Mouse (Mus musculus) CH12.LX (cell line): ENCODE data around the gene Emx2. TPM values are rescaled to one million over a fixed set of nuclear protein-coding genes. Genes with fewer than 3 reads are reported as not detected.

Source experiments
- DNase-seq: peaks from one replicate; pipeline ENCODE4 v3.0.0-alpha.2; 2013; ENCODE audit errors: extremely low read depth
- H3K27ac ChIP-seq: 2 replicates; pipeline ENCODE4 v1.5.1; 2012; ENCODE audit warnings: low read depth, mild to moderate bottlenecking, control low read depth, moderate library complexity; ENCODE audit not compliant: insufficient read depth
- H3K27me3 ChIP-seq: replicated peaks from 2 replicates; pipeline ENCODE3; 2012; ENCODE audit warnings: inconsistent platforms
- H3K36me3 ChIP-seq, 2 experiments: replicated peaks in 1 of 2; 2 replicates each; pipeline versions ENCODE3 to v1.6.1; 2012; ENCODE audit warnings: inconsistent platforms in 1 of 2, low read length in 1 of 2, mild to moderate bottlenecking in 1 of 2, mixed read lengths in 1 of 2, moderate library complexity in 1 of 2; ENCODE audit not compliant: control insufficient read depth in 1 of 2, insufficient read depth in 1 of 2
- H3K4me1 ChIP-seq, 2 experiments: 2 replicates each; pipeline ENCODE4 v1.6.1; 2012; ENCODE audit warnings: inconsistent platforms in 1 of 2, moderate library complexity in 1 of 2; ENCODE audit not compliant: insufficient read depth in 2 of 2, control insufficient read depth in 1 of 2
- H3K4me2 ChIP-seq: 2 replicates; pipeline ENCODE4 v1.6.1; 2012; ENCODE audit warnings: low read depth, mild to moderate bottlenecking, control low read depth; ENCODE audit not compliant: poor library complexity, insufficient read depth, severe bottlenecking
- H3K4me3 ChIP-seq, 3 experiments: fragments of 150-350 bp in 1 of 3; sonication (generic) in 1 of 3; replicated peaks in 1 of 3; 2 replicates each; pipeline versions ENCODE3 to v1.5.1; 2011 to 2012; ENCODE audit warnings: low read depth in 2 of 3, low read length in 2 of 3, mild to moderate bottlenecking in 2 of 3, moderate library complexity in 2 of 3, control low read depth in 1 of 3, improper control_type of control experiment in 1 of 3, inconsistent platforms in 1 of 3, mixed read lengths in 1 of 3; ENCODE audit not compliant: poor library complexity in 1 of 3
- H3K79me2 ChIP-seq: replicated peaks from 2 replicates; pipeline ENCODE4 v1.6.1; 2012; ENCODE audit warnings: mild to moderate bottlenecking, moderate library complexity; ENCODE audit not compliant: control insufficient read depth, poor library complexity, insufficient read depth, severe bottlenecking; ENCODE audit errors: extremely low read depth
- H3K9ac ChIP-seq: 2 replicates; pipeline ENCODE4 v1.6.1; 2012; ENCODE audit warnings: low read depth, mild to moderate bottlenecking, control low read depth, moderate library complexity; ENCODE audit not compliant: insufficient read depth
- H3K9me3 ChIP-seq: replicated peaks from 2 replicates; pipeline ENCODE3; 2012; ENCODE audit warnings: low read length, inconsistent platforms, mixed read lengths
- CHD1 ChIP-seq: IDR thresholded peaks from 2 replicates; pipeline ENCODE4 v1.6.1; 2012; ENCODE audit warnings: low read depth, low read length, improper control_type of control experiment, inconsistent platforms
- CHD2 ChIP-seq: IDR thresholded peaks from 2 replicates; pipeline ENCODE4 v1.6.1; 2011; ENCODE audit warnings: low read length, improper control_type of control experiment
- CTCF ChIP-seq, 2 experiments: IDR thresholded peaks in 1 of 2; conservative IDR thresholded peaks in 1 of 2; 2 replicates each; pipeline ENCODE4 v1.5.1; 2011 to 2012; ENCODE audit warnings: low read depth in 2 of 2, low read length in 2 of 2, improper control_type of control experiment in 1 of 2, inconsistent platforms in 1 of 2, mild to moderate bottlenecking in 1 of 2, moderate library complexity in 1 of 2
- ELF1 ChIP-seq: IDR thresholded peaks from 2 replicates; pipeline ENCODE4 v1.6.1; 2014; ENCODE audit warnings: low read depth, mild to moderate bottlenecking, inconsistent platforms, low read length, improper control_type of control experiment
- EP300 ChIP-seq: IDR thresholded peaks from 2 replicates; pipeline ENCODE4 v1.6.1; 2011; ENCODE audit warnings: low read length, improper control_type of control experiment
- ETS1 ChIP-seq: conservative IDR thresholded peaks from 2 replicates; pipeline ENCODE4 v1.6.1; 2012; ENCODE audit warnings: low read depth, mild to moderate bottlenecking, inconsistent platforms, low read length, improper control_type of control experiment, moderate library complexity
- GABPA ChIP-seq: IDR thresholded peaks from 2 replicates; pipeline ENCODE4 v1.6.1; 2012; ENCODE audit warnings: low read depth, low read length, improper control_type of control experiment, inconsistent platforms; ENCODE audit not compliant: insufficient replicate concordance
- JUN ChIP-seq: IDR thresholded peaks from 2 replicates; pipeline ENCODE4 v1.6.1; 2011; ENCODE audit warnings: low read depth, mild to moderate bottlenecking, low read length, improper control_type of control experiment, moderate library complexity; ENCODE audit not compliant: insufficient read depth
- MAFK ChIP-seq: IDR thresholded peaks from 2 replicates; pipeline ENCODE4 v1.6.1; 2011; ENCODE audit warnings: low read length, improper control_type of control experiment; ENCODE audit not compliant: insufficient replicate concordance
- MAX ChIP-seq: IDR thresholded peaks from 2 replicates; pipeline ENCODE4 v1.6.1; 2011; ENCODE audit warnings: low read length, improper control_type of control experiment
- MXI1 ChIP-seq: IDR thresholded peaks from 2 replicates; pipeline ENCODE4 v1.6.1; 2011; ENCODE audit warnings: mild to moderate bottlenecking, low read depth, low read length, improper control_type of control experiment
- MYC ChIP-seq: IDR thresholded peaks from 2 replicates; pipeline ENCODE4 v1.6.1; 2011; ENCODE audit warnings: low read depth, mild to moderate bottlenecking, improper control_type of control experiment, low read length
- NRF1 ChIP-seq: IDR thresholded peaks from 2 replicates; pipeline ENCODE4 v1.6.1; 2014; ENCODE audit warnings: low read depth, mild to moderate bottlenecking, inconsistent platforms, low read length, improper control_type of control experiment, moderate library complexity
- POLR2AphosphoS2 ChIP-seq: IDR thresholded peaks from 2 replicates; pipeline ENCODE4 v1.6.1; 2011; ENCODE audit warnings: low read depth, low read length, improper control_type of control experiment
- RAD21 ChIP-seq: IDR thresholded peaks from 2 replicates; pipeline ENCODE4 v1.6.1; 2011; ENCODE audit warnings: low read depth, mild to moderate bottlenecking, low read length, improper control_type of control experiment, moderate library complexity
- SIN3A ChIP-seq: IDR thresholded peaks from 2 replicates; pipeline ENCODE4 v1.6.1; 2012; ENCODE audit warnings: low read length, improper control_type of control experiment, inconsistent platforms
- UBTF ChIP-seq: IDR thresholded peaks from 2 replicates; pipeline ENCODE4 v1.6.1; 2012; ENCODE audit warnings: low read depth, mild to moderate bottlenecking, inconsistent platforms, low read length, improper control_type of control experiment, moderate library complexity
- USF2 ChIP-seq: conservative IDR thresholded peaks from 2 replicates; pipeline ENCODE4 v1.6.1; 2011; ENCODE audit warnings: low read depth, low read length, improper control_type of control experiment
- ZKSCAN1 ChIP-seq: IDR thresholded peaks from 2 replicates; pipeline ENCODE4 v1.6.1; 2012; ENCODE audit warnings: low read depth, inconsistent platforms, low read length, improper control_type of control experiment, borderline replicate concordance
- dilution Hi-C: fragments of 300-500 bp; cut with MboI; formaldehyde crosslinking; loops from 2 replicates; pipeline ENCODE4 v1.14.3; 2020; ENCODE audit warnings: low sequenced_read_pairs; ENCODE audit not compliant: extremely low pct_unique_long_range_greater_than_20kb, extremely low pct_ligation_motif_present
- in situ Hi-C: fragments of 300-500 bp; cut with MboI; formaldehyde crosslinking; loops from 3 replicates; pipeline ENCODE4 v1.14.3; 2019; ENCODE audit warnings: low sequenced_read_pairs, low pct_ligation_motif_present, low pct_unique_long_range_greater_than_20kb, mixed read lengths
- polyA plus RNA-seq: library from polyadenylated mRNA; unstranded; fragments of >175 nt; gene quantifications from 2 replicates; pipeline ENCODE4 v1.2.1, GENCODE M21; 2012; ENCODE audit warnings: low read depth; ENCODE audit not compliant: insufficient read length
- total RNA-seq, 2 experiments: library from RNA; depleted of rRNA; stranded (reverse); fragments of 300-350 nt in 1 of 2; fragments of >200 nt in 1 of 2; gene quantifications; 2 replicates each; pipeline ENCODE4 v1.2.3; 2012 to 2014

Gene Emx2
- total and polyA plus RNA-seq, 3 experiments, result not detected

DNA sequence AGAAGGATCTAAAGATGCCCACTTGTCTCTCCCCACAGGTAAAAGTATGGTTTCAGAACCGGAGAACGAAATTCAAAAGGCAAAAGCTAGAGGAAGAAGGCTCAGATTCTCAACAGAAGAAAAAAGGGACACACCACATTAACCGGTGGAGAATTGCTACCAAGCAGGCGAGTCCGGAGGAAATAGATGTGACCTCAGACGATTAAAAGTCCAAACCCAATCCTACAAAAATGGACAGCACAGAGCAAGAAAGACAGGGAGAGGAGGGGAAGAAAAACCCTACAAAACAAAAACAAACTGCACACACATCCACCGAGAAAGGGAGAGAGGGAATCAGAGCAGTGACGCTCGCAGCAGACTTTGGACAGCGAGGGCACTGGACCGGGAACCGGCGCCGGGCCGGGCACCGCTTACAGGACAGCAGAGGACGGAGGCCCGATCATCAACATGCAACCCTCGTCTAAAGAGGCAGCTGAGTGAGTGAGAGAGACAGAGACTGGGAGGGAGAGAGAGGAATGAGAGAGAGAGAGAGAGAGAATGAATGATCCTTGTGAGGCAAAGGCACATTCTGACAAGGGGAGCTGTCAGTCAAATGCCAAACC lies 5.8 kb downstream of the Emx2 start:
- dilution Hi-C loops (no loop called here), in situ Hi-C loops (no loop called here)
- Histone ChIP-seq H3K9me3 (peaks cover 11% of the 10 kb centered on the region), H3K4me3 (no peak overlapping the region), H3K27ac (no peak overlapping the region), H3K27me3 (no peaks in the 10 kb centered on the region), H3K79me2 (no peaks in the 10 kb centered on the region), H3K4me2 (no peak overlapping the region), H3K36me3 (no peaks in the 10 kb centered on the region), H3K4me1 (no peaks in the 10 kb centered on the region), H3K9ac (no peak overlapping the region)
- DNase-seq, result no peak
- TF ChIP-seq EP300, result no peak
- TF ChIP-seq SIN3A, result no peak
- TF ChIP-seq MXI1, result no peak
- no peak for TF ChIP-seq CHD2
- TF ChIP-seq ZKSCAN1, result no peak
- no peak for TF ChIP-seq CHD1
- no peak for TF ChIP-seq GABPA
- no peak for TF ChIP-seq POLR2AphosphoS2
- no peak for TF ChIP-seq NRF1
- no peak for TF ChIP-seq RAD21
- TF ChIP-seq ELF1, result no peak
- no peak for TF ChIP-seq MYC
- no peak for TF ChIP-seq JUN
- TF ChIP-seq MAX, result no peak
- no peak for TF ChIP-seq UBTF
- TF ChIP-seq ETS1, result no peak
- TF ChIP-seq USF2, result no peak
- TF ChIP-seq MAFK, result no peak
- no peak for TF ChIP-seq CTCF (conservative IDR thresholded peaks at IDR 0.05 in 1 of 2, IDR thresholded peaks at IDR 0.05 in 1 of 2; ENCODE audit: low read depth in 2 of 2, low read length in 2 of 2)

- Histone ChIP-seq H3K4me2 (no peak overlapping the region), H3K9ac (no peak overlapping the region), H3K36me3 (no peaks in the 10 kb centered on the region), H3K27me3 (no peaks in the 10 kb centered on the region), H3K9me3 (no peaks in the 10 kb centered on the region), H3K27ac (no peak overlapping the region), H3K79me2 (no peaks in the 10 kb centered on the region), H3K4me1 (0 out of 4 replicates have a peak, but pooled peaks cover 0 to 2% of the 10 kb centered on the region in 2 experiments), H3K4me3 (no peak overlapping the region)
- no peak for TF ChIP-seq ZKSCAN1
- TF ChIP-seq USF2, result no peak
- no peak for TF ChIP-seq POLR2AphosphoS2
- no peak for DNase-seq
- dilution Hi-C loops (no loop called here), in situ Hi-C loops (no loop called here)
Observed at GRCm38 (mm10) chr19:59465281-59465680, 7.1 kb downstream of the Emx2 start.
